Mouse (Mus musculus): ENCODE measurements at regions not wholly inside any gene's neighbourhood (a gene's known extent, or its start where the extent isn't known, plus 50 kb on each side); places are given as distances from the start of the nearest gene placed in this dataset.

DNA sequence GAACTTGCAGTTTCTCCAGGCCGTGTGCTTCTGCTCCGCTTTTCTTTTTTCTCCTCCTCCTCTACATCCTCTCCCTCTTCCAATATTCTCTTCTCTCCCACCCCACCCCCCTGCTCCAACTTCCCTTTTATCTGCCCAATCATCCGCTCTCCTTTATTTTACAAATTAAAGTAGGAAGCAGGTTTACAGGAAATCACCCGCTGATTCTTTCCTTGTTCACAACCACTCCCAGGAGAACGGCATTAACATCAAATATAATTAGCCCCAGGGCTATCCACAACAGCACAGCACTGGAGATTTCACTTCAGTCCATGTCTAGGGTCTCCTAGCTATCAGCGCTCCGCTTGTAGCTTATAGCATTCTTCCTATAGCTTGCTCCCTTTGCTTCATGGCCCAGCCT is 268.6 kb downstream of the 1700009N14Rik start:
- TF ChIP-seq CTCF (IDR thresholded peaks at IDR 0.05; ENCODE audit: low read depth) (no peak), EP300 (IDR thresholded peaks at IDR 0.05; ENCODE audit: low read depth) (no peak)
